Mouse (Mus musculus): ENCODE data around the gene Slc16a1.
"Not testable (repeated sequence)": the region's sequence is repeated elsewhere in the genome, so short reads cannot be mapped to it uniquely, and the experiment has no call there.

Slc16a1 gene

GRCm38 (mm10) chr3:104638932-104639748, 672 bp downstream of the Slc16a1 start:
- DNase-seq (ENCODE audit: low read depth, low spot score): peak; percentile 81

GRCm38 (mm10) chr3:104639749-104640368, 1.4 kb downstream of the Slc16a1 start:
- DNase-seq (ENCODE audit: low read depth, low spot score): no peak

DNA sequence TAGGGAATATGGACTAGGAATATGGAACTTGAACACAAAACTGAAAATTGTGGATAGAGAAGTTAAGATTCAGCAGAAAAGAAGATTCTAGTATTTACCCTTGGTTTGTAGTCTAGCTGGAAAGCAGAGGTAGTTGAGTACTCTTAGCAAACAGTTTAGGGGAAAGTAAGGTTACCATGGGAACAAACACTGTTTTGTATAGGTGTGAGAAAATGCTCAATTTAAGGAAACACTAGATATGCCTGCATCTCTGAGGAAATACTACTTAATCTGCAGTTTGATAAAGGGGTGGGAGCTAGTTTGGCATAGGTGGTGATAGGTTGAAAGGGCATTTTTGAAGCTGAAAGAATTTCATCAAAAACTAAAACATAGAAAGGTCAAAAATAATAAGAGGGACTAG, 2.4 kb downstream of the Slc16a1 start:
- DNase-seq (ENCODE audit: low read depth, low spot score): no peak

GRCm38 (mm10) chr3:104641313-104641712, 2.8 kb downstream of the Slc16a1 start:
- no peak for DNase-seq (ENCODE audit: low read depth, low spot score)

GRCm38 (mm10) chr3:104643113-104643512, 4.6 kb downstream of the Slc16a1 start:
- DNase-seq (ENCODE audit: low read depth, low spot score): no peak

- peak; percentile 86 for DNase-seq (ENCODE audit: low read depth, low spot score)
These were observed 5.4 kb downstream of the Slc16a1 start for GRCm38 (mm10) chr3:104643810-104644270.

- no peak for DNase-seq (ENCODE audit: low read depth, low spot score)
These were observed 5.9 kb downstream of the Slc16a1 start for GRCm38 (mm10) chr3:104644371-104644770.

DNA sequence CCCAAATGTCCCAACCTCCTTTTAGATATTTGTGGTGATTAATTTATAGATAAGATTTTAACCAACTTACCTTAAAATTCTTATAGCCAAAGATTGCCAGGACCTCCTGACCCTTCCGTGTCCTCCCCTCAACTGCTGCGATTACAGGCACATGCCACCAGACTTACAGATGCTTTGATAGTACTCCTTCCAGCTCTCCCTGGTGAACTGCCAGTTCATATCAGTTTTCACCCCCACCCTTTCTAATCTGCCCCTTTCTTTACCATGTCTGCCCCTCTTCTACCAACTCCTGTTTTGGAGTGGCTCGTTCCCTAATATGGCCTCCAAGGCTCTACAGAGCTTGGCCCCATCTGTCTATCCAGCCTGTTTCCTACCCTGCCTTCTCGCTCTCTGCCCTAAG, 15.8 kb downstream of the Slc16a1 start:
- no peak for DNase-seq (ENCODE audit: low read depth, low spot score)

DNA sequence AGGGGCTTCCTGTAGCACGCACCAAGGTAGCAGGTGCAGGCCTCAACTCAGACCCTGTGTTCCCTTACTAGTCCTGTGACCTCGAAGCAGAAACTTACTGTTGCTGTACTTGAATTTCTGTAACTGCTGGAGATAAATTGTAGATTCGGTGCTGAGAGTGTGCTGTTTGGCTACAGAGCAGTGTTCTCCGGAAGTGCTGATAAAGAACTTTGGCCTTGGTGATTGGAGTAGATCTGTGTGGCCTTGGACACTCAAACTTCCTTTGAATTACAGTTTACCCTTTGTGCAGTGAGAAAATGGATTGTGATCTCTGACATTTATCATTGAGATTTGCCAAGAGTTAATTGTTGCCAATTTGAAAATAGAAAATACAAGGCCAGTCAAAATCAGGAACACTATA, 16.5 kb downstream of the Slc16a1 start:
- no peak for DNase-seq (ENCODE audit: low read depth, low spot score)

DNA sequence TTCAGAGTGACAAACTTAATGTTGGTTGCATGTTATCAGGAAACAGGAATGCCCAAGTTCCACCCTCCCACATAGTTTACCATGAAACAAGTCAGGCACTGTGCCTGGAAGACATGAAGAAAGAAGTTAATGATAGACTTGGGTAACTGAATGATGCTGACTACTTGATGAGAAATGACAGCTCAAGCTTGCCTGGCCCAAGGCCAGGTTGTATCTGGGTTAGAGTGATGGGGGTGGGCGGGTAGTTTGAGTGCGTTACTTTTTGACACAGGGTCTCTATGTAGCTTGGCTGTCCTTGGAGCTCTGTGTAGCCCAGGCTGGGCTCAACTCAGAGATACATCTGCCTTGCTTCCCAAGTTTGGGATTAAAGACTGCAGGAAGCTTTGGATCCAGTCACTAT, 20.2 kb downstream of the Slc16a1 start:
- no peak for DNase-seq (ENCODE audit: low read depth, low spot score)

DNA sequence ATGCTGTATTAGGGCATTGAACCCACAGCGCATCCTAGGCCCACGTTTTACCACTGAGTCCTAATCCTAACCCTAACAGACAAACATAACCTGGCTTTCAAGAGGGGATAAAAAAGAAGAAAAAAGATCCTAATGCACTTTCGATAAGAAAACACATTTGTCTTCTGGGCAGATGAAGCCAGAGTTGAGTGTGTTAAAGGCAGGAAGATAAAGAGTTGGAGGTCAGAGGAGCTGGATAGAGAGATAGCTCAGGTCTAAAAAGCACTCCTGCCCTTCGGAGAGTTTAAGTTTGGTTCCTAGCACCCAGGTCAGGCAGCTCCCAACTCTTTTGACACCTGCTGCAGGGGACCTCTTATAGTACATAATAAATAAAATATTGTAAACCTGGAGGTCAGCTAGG, 21.3 kb downstream of the Slc16a1 start:
- no peak for DNase-seq (ENCODE audit: low read depth, low spot score)

GRCm38 (mm10) chr3:104660522-104660921, 22.1 kb downstream of the Slc16a1 start:
- no peak for DNase-seq (ENCODE audit: low read depth, low spot score)

DNA sequence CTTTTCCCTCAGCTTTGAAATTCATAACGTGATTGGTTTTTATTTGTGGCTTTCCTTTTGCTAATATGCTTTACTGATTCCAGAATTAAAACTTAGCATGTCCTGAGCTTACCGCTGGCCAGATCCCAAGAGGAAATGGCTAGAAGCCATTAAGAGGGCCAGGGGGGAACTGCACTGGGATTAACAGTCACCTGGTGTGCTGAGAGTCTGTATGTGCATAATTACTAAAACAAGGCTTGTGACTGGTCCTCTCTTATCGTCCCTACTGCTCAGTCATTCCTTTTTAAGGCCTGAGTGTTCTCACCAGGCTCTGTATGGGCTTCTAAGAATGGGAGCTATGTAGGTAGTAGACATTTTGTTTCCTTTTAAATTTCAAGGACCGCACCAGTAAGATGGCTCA, 23.5 kb downstream of the Slc16a1 start:
- no peak for DNase-seq (ENCODE audit: low read depth, low spot score)

- no peak for DNase-seq (ENCODE audit: low read depth, low spot score)
These were observed 24.5 kb downstream of the Slc16a1 start for GRCm38 (mm10) chr3:104662926-104663325.

GRCm38 (mm10) chr3:104666950-104667349, 28.5 kb downstream of the Slc16a1 start:
- peak; percentile 94 for DNase-seq (ENCODE audit: low read depth, low spot score)

DNA sequence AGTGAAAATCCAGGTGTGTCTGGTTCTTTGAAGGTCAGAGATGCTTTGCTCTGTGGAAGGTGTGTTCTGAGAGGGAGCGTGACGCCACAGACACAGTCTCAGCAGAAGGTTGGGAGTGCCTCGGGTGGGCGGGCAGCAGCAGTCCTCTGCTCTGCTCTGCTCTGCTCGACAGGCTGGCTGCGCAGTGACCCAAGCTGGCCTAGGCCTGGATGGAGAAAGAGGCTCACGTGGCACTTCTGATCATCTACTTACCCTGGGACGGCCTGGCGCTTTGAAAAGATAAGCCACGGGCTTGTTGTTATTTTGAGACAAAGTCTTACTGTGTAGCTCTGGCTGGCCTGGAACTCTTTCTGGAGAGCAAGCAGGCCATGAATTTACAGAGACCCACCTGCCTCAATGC, 29.0 kb downstream of the Slc16a1 start:
- DNase-seq (ENCODE audit: low read depth, low spot score): peak; percentile 66

DNA sequence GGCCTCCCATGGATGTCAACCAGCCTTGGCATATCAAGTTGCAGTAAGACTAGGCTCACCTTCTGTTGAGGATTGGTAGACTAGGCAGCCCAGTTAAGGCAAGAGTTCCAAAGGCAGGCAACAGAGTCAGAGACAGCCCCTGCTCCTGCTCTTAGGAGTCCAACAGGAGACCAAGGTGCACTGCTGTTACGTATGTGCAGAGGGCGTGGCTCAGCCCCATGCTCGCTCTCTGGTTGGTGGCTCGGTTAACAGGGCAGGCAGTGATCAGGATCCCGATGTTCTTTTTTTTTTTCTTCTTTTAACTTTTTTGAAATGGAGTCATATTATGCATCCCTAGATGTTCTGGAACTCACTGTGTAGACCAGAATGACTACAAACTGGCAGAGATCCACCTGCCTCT, 30.5 kb downstream of the Slc16a1 start:
- no peak for DNase-seq (ENCODE audit: low read depth, low spot score)

DNA sequence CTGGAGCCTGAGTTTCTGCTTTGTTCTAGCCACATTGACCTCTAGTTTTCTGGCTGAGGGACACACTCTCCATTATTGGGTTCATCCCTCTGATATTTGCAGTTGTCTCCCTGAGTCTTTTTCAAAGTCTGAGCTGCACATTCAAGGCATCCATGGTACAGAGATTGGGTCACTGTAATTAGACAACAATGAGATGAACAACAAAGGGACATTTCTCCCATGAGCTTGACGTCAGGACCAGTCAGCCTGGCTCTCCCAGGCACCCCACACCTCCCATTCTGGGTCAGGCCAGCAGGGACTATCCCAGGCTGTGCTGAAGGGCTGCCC, 31.4 kb downstream of the Slc16a1 start:
- DNase-seq (ENCODE audit: low read depth, low spot score): peak; percentile 81

GRCm38 (mm10) chr3:104670183-104671020, 31.9 kb downstream of the Slc16a1 start:
- not testable (repeated sequence) for DNase-seq (ENCODE audit: low read depth, low spot score)

DNA sequence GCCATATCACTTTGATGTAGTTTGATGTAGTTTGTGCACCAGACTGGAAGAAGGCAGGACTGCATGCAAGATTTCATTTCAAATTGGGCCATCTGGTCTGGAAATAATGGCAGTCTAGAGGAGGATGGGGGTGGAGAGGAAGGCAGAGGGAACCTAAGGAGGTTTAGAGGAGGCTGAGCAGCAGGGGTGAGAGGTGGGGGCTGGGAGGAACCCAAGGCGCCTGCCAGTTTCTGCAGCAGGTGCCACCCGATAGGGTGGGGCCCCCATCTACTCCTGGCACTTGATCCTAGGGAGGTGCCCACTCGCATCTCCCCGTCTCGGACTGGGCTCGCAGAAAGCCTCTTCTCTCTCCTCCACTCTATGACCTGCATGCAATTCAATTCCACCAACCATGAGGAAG, 33.1 kb downstream of the Slc16a1 start:
- DNase-seq (ENCODE audit: low read depth, low spot score): peak; percentile 71

GRCm38 (mm10) chr3:104672041-104672440, 33.6 kb downstream of the Slc16a1 start:
- no peak for DNase-seq (ENCODE audit: low read depth, low spot score)

- no peak for DNase-seq (ENCODE audit: low read depth, low spot score)
These were observed 35.3 kb downstream of the Slc16a1 start for GRCm38 (mm10) chr3:104673642-104674328.
